Mouse (Mus musculus) midbrain, embryonic 11.5 days (tissue): ENCODE measurements around the gene Letm1. TPM values are rescaled to one million over a fixed set of nuclear protein-coding genes. Genes with fewer than 3 reads are reported as not detected.

Experiments
- ATAC-seq: fragments of 200-750 bp; cut with Nextera tagmentation; 2 replicates; pipeline ENCODE4 v1.8.0; 2017; ENCODE audit warnings: moderate TSS enrichment, moderate library complexity; ENCODE audit not compliant: low FRiP score
- DNase-seq: peaks from one replicate; pipeline ENCODE4 v3.0.0; 2015; ENCODE audit warnings: low spot score; ENCODE audit errors: missing footprints
- H3K27ac ChIP-seq: fragments of 300-500 bp; sonication (generic); 2 replicates; pipeline ENCODE4 v1.5.1; 2014; ENCODE audit warnings: low read depth, low read length
- H3K27me3 ChIP-seq: fragments of 300-500 bp; sonication (generic); 2 replicates; pipeline ENCODE4 v1.6.1; 2014; ENCODE audit warnings: mild to moderate bottlenecking, low read length, moderate library complexity, mixed read lengths; ENCODE audit not compliant: control insufficient read depth, insufficient read depth
- H3K36me3 ChIP-seq: fragments of 300-500 bp; sonication (generic); 2 replicates; pipeline ENCODE4 v1.6.1; 2014; ENCODE audit warnings: mild to moderate bottlenecking, low read length, moderate library complexity, mixed read lengths; ENCODE audit not compliant: control insufficient read depth, insufficient read depth
- H3K4me1 ChIP-seq: fragments of 300-500 bp; sonication (generic); 2 replicates; pipeline ENCODE4 v1.6.1; 2014; ENCODE audit warnings: low read length; ENCODE audit not compliant: control insufficient read depth, insufficient read depth
- H3K4me2 ChIP-seq: fragments of 300-500 bp; sonication (generic); 2 replicates; pipeline ENCODE4 v1.6.1; 2014; ENCODE audit warnings: mild to moderate bottlenecking, moderate library complexity
- H3K4me3 ChIP-seq: fragments of 300-500 bp; sonication (generic); 2 replicates; pipeline ENCODE4 v1.5.1; 2014; ENCODE audit warnings: low read depth, low read length
- H3K9ac ChIP-seq: fragments of 300-500 bp; sonication (generic); 2 replicates; pipeline ENCODE4 v1.6.1; 2014; ENCODE audit warnings: low read length
- H3K9me3 ChIP-seq: fragments of 300-500 bp; sonication (generic); 2 replicates; pipeline ENCODE4 v1.6.1; 2016; ENCODE audit warnings: low read length; ENCODE audit not compliant: control insufficient read depth
- WGBS: fragments of 180-500 bp; shearing (Covaris S2); extraction: QIAGEN DNeasy Blood & Tissue Kit; methylation state at CpG from one replicate; pipeline ENCODE4 v1.1.7; 2014; 5-methylcytosine and 5-hydroxymethylcytosine counted together
- polyA plus RNA-seq: library from polyadenylated mRNA; unstranded; fragments of >200 nt; fragmentation: Nextera tagmentation; extraction: Ambion mirVana; gene quantifications from 2 replicates; pipeline ENCODE4 v1.2.1, GENCODE M21; 2014

Gene Letm1
- polyA plus RNA-seq, 1 experiment from 2014 or later: 49.3 TPM

GRCm38 (mm10) chr5:33721541-33722265 is 60.9 kb downstream of the Letm1 start, which contains the start of gene Fgfr3:
TSS of gene Fgfr3 (plus strand) at chr5:33721674.
- ATAC-seq (peak; percentile 73), DNase-seq (peak; percentile 97)
- H3K4me1 ChIP-seq: peaks cover 65% of the 10 kb centered on the region
- peaks cover 43% of the 10 kb centered on the region; the same call in 1 of the 2 replicates for H3K27me3 ChIP-seq
- under 1% methylated on average over 71 of the region's 73 CpGs for WGBS
- peak within 1 kb of the TSS; percentile 88 for H3K4me3 ChIP-seq
- H3K36me3 ChIP-seq: no peaks in the 10 kb centered on the region
- peak within 1 kb of the TSS; percentile 91 for H3K27ac ChIP-seq
- peak within 1 kb of the TSS; percentile 88 for H3K4me2 ChIP-seq
- peak within 1 kb of the TSS; percentile 97 for H3K9ac ChIP-seq
- no peaks in the 10 kb centered on the region for H3K9me3 ChIP-seq

- Histone ChIP-seq H3K36me3 (no peaks in the 10 kb centered on the region), H3K27ac (peak overlapping the region; percentile 30; the same call in 1 of the 2 replicates), H3K4me2 (peak overlapping the region; percentile 88), H3K27me3 (peaks cover 44% of the 10 kb centered on the region; the same call in 1 of the 2 replicates), H3K9ac (peak overlapping the region; percentile 97; the same call in 1 of the 2 replicates), H3K9me3 (no peaks in the 10 kb centered on the region), H3K4me3 (peak overlapping the region; percentile 88), H3K4me1 (peaks cover 59% of the 10 kb centered on the region)
- ATAC-seq (no peak), DNase-seq (peak; percentile 94)
- WGBS: 11% methylated on average over 8 of the region's 8 CpGs
These were observed 61.6 kb downstream of the Letm1 start for GRCm38 (mm10) chr5:33720852-33721490.

- Histone ChIP-seq H3K36me3 (no peaks in the 10 kb centered on the region), H3K27ac (no peak overlapping the region), H3K4me1 (peaks cover 34% of the 10 kb centered on the region), H3K4me2 (no peak overlapping the region), H3K4me3 (no peak overlapping the region), H3K9ac (no peak overlapping the region), H3K27me3 (peaks cover 36% of the 10 kb centered on the region; the same call in 1 of the 2 replicates), H3K9me3 (no peaks in the 10 kb centered on the region)
- no peak for DNase-seq
- WGBS: 55% methylated on average over 5 of the region's 5 CpGs
- ATAC-seq: no peak
These were observed 64.2 kb downstream of the Letm1 start for GRCm38 (mm10) chr5:33718460-33718859.

GRCm38 (mm10) chr5:33716467-33716866 is 66.2 kb downstream of the Letm1 start:
- Histone ChIP-seq H3K4me3 (no peak overlapping the region), H3K9me3 (no peaks in the 10 kb centered on the region), H3K4me1 (peaks cover 23% of the 10 kb centered on the region), H3K27me3 (peaks cover 33% of the 10 kb centered on the region; the same call in 1 of the 2 replicates), H3K36me3 (no peaks in the 10 kb centered on the region), H3K4me2 (no peak overlapping the region), H3K27ac (no peak overlapping the region), H3K9ac (no peak overlapping the region)
- DNase-seq (no peak), ATAC-seq (no peak; the same call in 1 of the 2 replicates)
- 82% methylated on average over 6 of the region's 6 CpGs for WGBS

GRCm38 (mm10) chr5:33715182-33715581 is 67.4 kb downstream of the Letm1 start:
- Histone ChIP-seq H3K36me3 (no peaks in the 10 kb centered on the region), H3K4me3 (no peak overlapping the region), H3K27ac (no peak overlapping the region), H3K9me3 (no peaks in the 10 kb centered on the region), H3K9ac (no peak overlapping the region), H3K4me2 (no peak overlapping the region), H3K4me1 (peaks cover 12% of the 10 kb centered on the region), H3K27me3 (peaks cover 28% of the 10 kb centered on the region; the same call in 1 of the 2 replicates)
- 27% methylated on average over 2 of the region's 2 CpGs for WGBS
- ATAC-seq (peak; percentile 51; the same call in 1 of the 2 replicates), DNase-seq (no peak)

- peaks cover 2% of the 10 kb centered on the region; the same call in 1 of the 2 replicates for H3K4me1 ChIP-seq
- no peak for ATAC-seq
- no peak overlapping the region for H3K4me2 ChIP-seq
These were observed 70.1 kb downstream of the Letm1 start for GRCm38 (mm10) chr5:33712550-33712949.

GRCm38 (mm10) chr5:33709037-33709436 is 73.6 kb downstream of the Letm1 start:
- no peaks in the 10 kb centered on the region for H3K9me3 ChIP-seq
- H3K9ac ChIP-seq: no peak overlapping the region
- H3K4me1 ChIP-seq: peaks cover 36% of the 10 kb centered on the region
- 21% methylated on average over 2 of the region's 2 CpGs for WGBS
- no peak overlapping the region for H3K4me3 ChIP-seq
- DNase-seq: no peak
- no peak overlapping the region for H3K27ac ChIP-seq
- no peaks in the 10 kb centered on the region for H3K36me3 ChIP-seq
- no peak overlapping the region for H3K4me2 ChIP-seq
- H3K27me3 ChIP-seq: peaks cover 16% of the 10 kb centered on the region; the same call in 1 of the 2 replicates
- no peak for ATAC-seq

More at GRCm38 (mm10) chr5:33712550-33712949, 70.1 kb downstream of the Letm1 start:
- no peak overlapping the region for H3K4me3 ChIP-seq
- no peaks in the 10 kb centered on the region for H3K36me3 ChIP-seq
- H3K27ac ChIP-seq: no peak overlapping the region
- peaks cover 22% of the 10 kb centered on the region; the same call in 1 of the 2 replicates for H3K27me3 ChIP-seq
- 77% methylated on average over 2 of the region's 2 CpGs for WGBS
- H3K9me3 ChIP-seq: no peaks in the 10 kb centered on the region
- no peak for DNase-seq
- H3K9ac ChIP-seq: no peak overlapping the region

GRCm38 (mm10) chr5:33707163-33707562 is 75.5 kb downstream of the Letm1 start:
- WGBS: 82% methylated on average over 4 of the region's 4 CpGs
- Histone ChIP-seq H3K9me3 (no peaks in the 10 kb centered on the region), H3K27ac (no peak overlapping the region), H3K4me2 (no peak overlapping the region), H3K27me3 (peaks cover 10% of the 10 kb centered on the region), H3K4me1 (peaks cover 42% of the 10 kb centered on the region), H3K9ac (no peak overlapping the region), H3K4me3 (no peak overlapping the region), H3K36me3 (no peaks in the 10 kb centered on the region)
- ATAC-seq (no peak), DNase-seq (no peak)

GRCm38 (mm10) chr5:33706350-33706629 is 76.3 kb downstream of the Letm1 start:
- no peak overlapping the region for H3K4me3 ChIP-seq
- no peaks in the 10 kb centered on the region for H3K9me3 ChIP-seq
- H3K9ac ChIP-seq: no peak overlapping the region; the same call in 1 of the 2 replicates
- H3K4me1 ChIP-seq: peaks cover 42% of the 10 kb centered on the region
- H3K27ac ChIP-seq: peak overlapping the region; percentile 88
- ATAC-seq: no peak
- H3K36me3 ChIP-seq: no peaks in the 10 kb centered on the region
- H3K27me3 ChIP-seq: peaks cover 16% of the 10 kb centered on the region
- DNase-seq: no peak
- WGBS: 86% methylated on average over 1 of the region's 1 CpGs
- H3K4me2 ChIP-seq: no peak overlapping the region
